Mouse (Mus musculus): ENCODE results near the gene Lrrc75a. TPM values are rescaled to one million over a fixed set of nuclear protein-coding genes. Genes with fewer than 3 reads are reported as not detected.
A peak's percentile ranks its signal among the peaks of the same experiment; 100 is the strongest.

Lrrc75a gene
- polyA plus RNA-seq, 1 experiment, result not detected

- TF ChIP-seq CTCF (IDR thresholded peaks at IDR 0.05; ENCODE audit: insufficient read depth, low read depth, low read length), result no peak
- no peak for TF ChIP-seq POLR2A (IDR thresholded peaks at IDR 0.05; ENCODE audit: insufficient read depth, low read depth, low read length)
- H3K4me3 ChIP-seq (ENCODE audit: insufficient read depth, low read depth, low read length), result peak within 1 kb of the TSS; percentile 66
- no peak within 1 kb of the TSS for H3K27ac ChIP-seq (ENCODE audit: insufficient read depth, low read depth, low read length)
- H3K4me1 ChIP-seq (ENCODE audit: control insufficient read depth, insufficient read depth, low read length), result peaks cover 13% of the 10 kb centered on the region
- 81% methylated on average over 6 of the region's 6 CpGs for WGBS
These were observed 74.2 kb downstream of the Lrrc75a start, which contains the start of gene Trpv2 for GRCm38 (mm10) chr11:62573959-62574702. Gene Trpv2, plus strand, starts transcription at chr11:62574486.

DNA sequence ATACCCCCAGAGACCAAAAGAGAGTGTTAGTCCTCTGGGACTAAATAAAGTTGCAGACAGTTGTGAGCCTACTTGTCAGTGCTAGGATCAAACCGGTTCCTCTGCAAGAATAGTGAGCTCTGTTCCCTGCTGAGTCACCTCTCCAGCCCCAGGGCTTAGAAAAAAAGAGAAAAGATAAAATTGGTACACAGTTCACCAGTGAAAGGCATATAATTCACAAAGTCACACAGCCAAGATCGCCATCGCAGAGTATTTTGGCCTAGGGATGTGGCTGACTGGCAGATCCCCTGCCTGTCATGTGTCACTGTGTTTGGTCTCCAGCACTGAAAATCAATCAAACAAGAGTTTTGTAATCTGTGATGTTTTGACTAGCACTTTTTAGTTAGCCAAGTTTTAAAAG is 80.0 kb downstream of the Lrrc75a start:
- H3K27ac ChIP-seq (ENCODE audit: insufficient read depth, low read depth, low read length), result no peak overlapping the region
- no peak overlapping the region for H3K4me3 ChIP-seq (ENCODE audit: insufficient read depth, low read depth, low read length)
- TF ChIP-seq POLR2A (IDR thresholded peaks at IDR 0.05; ENCODE audit: insufficient read depth, low read depth, low read length), result no peak
- TF ChIP-seq CTCF (IDR thresholded peaks at IDR 0.05; ENCODE audit: insufficient read depth, low read depth, low read length), result no peak
- no peaks in the 10 kb centered on the region for H3K4me1 ChIP-seq (ENCODE audit: control insufficient read depth, insufficient read depth, low read length)
- WGBS, result 48% methylated on average over 3 of the region's 3 CpGs

GRCm38 (mm10) chr11:62566211-62566610 is 82.1 kb downstream of the Lrrc75a start:
- Histone ChIP-seq H3K27ac (ENCODE audit: insufficient read depth, low read depth, low read length) (no peak overlapping the region), H3K4me3 (ENCODE audit: insufficient read depth, low read depth, low read length) (no peak overlapping the region), H3K4me1 (ENCODE audit: control insufficient read depth, insufficient read depth, low read length) (no peaks in the 10 kb centered on the region)
- WGBS, result 57% methylated on average over 1 of the region's 1 CpGs
- TF ChIP-seq POLR2A (IDR thresholded peaks at IDR 0.05; ENCODE audit: insufficient read depth, low read depth, low read length), result no peak
- no peak for TF ChIP-seq CTCF (IDR thresholded peaks at IDR 0.05; ENCODE audit: insufficient read depth, low read depth, low read length)

DNA sequence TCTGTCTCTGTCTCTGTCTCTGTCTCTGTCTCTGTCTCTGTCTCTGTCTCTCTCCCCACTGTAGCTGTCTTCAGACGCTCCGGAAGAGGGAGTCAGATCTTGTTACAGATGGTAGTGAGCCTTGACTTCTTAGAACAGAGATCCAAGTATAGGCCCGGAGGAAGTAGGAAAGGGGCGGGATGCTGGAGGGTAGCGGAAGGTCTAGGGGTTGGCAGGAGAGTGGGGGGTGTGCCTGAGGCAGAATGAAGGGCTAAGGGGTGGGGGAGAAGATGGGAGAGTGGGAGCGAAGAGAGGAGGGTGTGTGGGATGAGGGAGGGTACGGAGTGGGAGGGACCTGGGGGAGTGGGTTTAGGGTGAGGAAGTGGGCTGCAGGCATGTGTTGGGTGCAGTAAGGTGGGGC is 82.6 kb downstream of the Lrrc75a start:
- WGBS, result 76% methylated on average over 7 of the region's 7 CpGs

DNA sequence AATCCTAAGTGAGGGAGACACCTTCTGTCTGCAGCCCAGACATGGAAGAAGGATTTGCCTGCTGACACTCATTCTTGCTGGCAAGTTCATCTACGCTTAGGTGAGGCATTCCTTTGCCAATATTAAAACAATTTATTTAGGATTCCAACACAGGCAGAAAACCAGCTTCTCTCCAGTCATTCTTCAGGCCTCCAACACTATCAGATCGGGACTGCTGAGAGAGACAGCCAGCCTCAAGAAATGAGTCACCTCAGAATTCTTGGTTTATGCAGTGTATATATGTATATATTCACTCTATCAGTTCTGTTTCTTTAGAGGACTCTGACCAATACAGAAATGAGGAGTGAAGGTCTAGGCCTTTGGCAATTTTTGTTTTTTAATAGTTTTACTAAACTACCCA is 84.7 kb downstream of the Lrrc75a start:
- H3K27ac ChIP-seq (ENCODE audit: insufficient read depth, low read depth, low read length), result no peak overlapping the region
- TF ChIP-seq POLR2A (IDR thresholded peaks at IDR 0.05; ENCODE audit: insufficient read depth, low read depth, low read length) (no peak), CTCF (IDR thresholded peaks at IDR 0.05; ENCODE audit: insufficient read depth, low read depth, low read length) (no peak)
- no peak overlapping the region for H3K4me3 ChIP-seq (ENCODE audit: insufficient read depth, low read depth, low read length)
- peaks cover 5% of the 10 kb centered on the region; the same call in 1 of the 2 replicates for H3K4me1 ChIP-seq (ENCODE audit: control insufficient read depth, insufficient read depth, low read length)
- 94% methylated on average over 2 of the region's 2 CpGs for WGBS

More for the DNA sequence above, 82.6 kb downstream of the Lrrc75a start:
- H3K4me1 ChIP-seq (ENCODE audit: control insufficient read depth, insufficient read depth, low read length), result 0 out of 2 replicates have a peak, but pooled peaks cover under 1% of the 10 kb centered on the region
- no peak overlapping the region for H3K27ac ChIP-seq (ENCODE audit: insufficient read depth, low read depth, low read length)
- no peak overlapping the region for H3K4me3 ChIP-seq (ENCODE audit: insufficient read depth, low read depth, low read length)
- TF ChIP-seq CTCF (IDR thresholded peaks at IDR 0.05; ENCODE audit: insufficient read depth, low read depth, low read length) (no peak), POLR2A (IDR thresholded peaks at IDR 0.05; ENCODE audit: insufficient read depth, low read depth, low read length) (no peak)

GRCm38 (mm10) chr11:62560463-62561016 is 87.8 kb downstream of the Lrrc75a start:
- H3K4me1 ChIP-seq (ENCODE audit: control insufficient read depth, insufficient read depth, low read length), result peaks cover 5% of the 10 kb centered on the region; the same call in 1 of the 2 replicates
- WGBS, result 39% methylated on average over 43 of the region's 43 CpGs
- TF ChIP-seq POLR2A (IDR thresholded peaks at IDR 0.05; ENCODE audit: insufficient read depth, low read depth, low read length) (no peak), CTCF (IDR thresholded peaks at IDR 0.05; ENCODE audit: insufficient read depth, low read depth, low read length) (no peak)
- H3K4me3 ChIP-seq (ENCODE audit: insufficient read depth, low read depth, low read length), result peak overlapping the region; percentile 41
- no peak overlapping the region for H3K27ac ChIP-seq (ENCODE audit: insufficient read depth, low read depth, low read length)

- Histone ChIP-seq H3K27ac (ENCODE audit: insufficient read depth, low read depth, low read length) (no peak overlapping the region), H3K4me1 (ENCODE audit: control insufficient read depth, insufficient read depth, low read length) (peaks cover 5% of the 10 kb centered on the region; the same call in 1 of the 2 replicates), H3K4me3 (ENCODE audit: insufficient read depth, low read depth, low read length) (no peak overlapping the region)
- 61% methylated on average over 6 of the region's 6 CpGs for WGBS
- TF ChIP-seq CTCF (IDR thresholded peaks at IDR 0.05; ENCODE audit: insufficient read depth, low read depth, low read length), result no peak
- TF ChIP-seq POLR2A (IDR thresholded peaks at IDR 0.05; ENCODE audit: insufficient read depth, low read depth, low read length), result no peak
These were observed 89.2 kb downstream of the Lrrc75a start for GRCm38 (mm10) chr11:62558961-62559646.

DNA sequence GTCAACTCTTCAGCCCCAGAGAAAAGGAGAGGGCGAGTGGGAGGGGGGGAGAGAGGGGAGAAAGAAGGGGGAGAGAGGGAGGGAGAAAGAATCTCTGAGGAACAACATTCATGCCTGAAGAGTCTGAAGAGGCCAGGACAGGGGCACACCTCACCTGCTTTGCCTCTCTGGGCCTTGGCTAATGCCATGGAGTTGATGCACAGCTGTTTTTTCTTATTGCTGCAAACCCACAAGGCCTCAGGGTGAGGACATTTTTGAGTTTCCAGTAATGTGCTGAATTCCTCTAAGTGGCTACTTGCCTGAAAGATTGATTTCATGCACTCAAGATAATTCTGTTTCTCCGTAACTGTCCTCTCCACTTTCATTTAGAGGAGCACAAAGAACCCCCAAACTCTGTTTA is 90.2 kb downstream of the Lrrc75a start:
- no peak overlapping the region for H3K27ac ChIP-seq (ENCODE audit: insufficient read depth, low read depth, low read length)
- 81% methylated on average over 2 of the region's 2 CpGs for WGBS
- no peak for TF ChIP-seq CTCF (IDR thresholded peaks at IDR 0.05; ENCODE audit: insufficient read depth, low read depth, low read length)
- TF ChIP-seq POLR2A (IDR thresholded peaks at IDR 0.05; ENCODE audit: insufficient read depth, low read depth, low read length), result no peak
- peaks cover 5% of the 10 kb centered on the region; the same call in 1 of the 2 replicates for H3K4me1 ChIP-seq (ENCODE audit: control insufficient read depth, insufficient read depth, low read length)
- no peak overlapping the region for H3K4me3 ChIP-seq (ENCODE audit: insufficient read depth, low read depth, low read length)

DNA sequence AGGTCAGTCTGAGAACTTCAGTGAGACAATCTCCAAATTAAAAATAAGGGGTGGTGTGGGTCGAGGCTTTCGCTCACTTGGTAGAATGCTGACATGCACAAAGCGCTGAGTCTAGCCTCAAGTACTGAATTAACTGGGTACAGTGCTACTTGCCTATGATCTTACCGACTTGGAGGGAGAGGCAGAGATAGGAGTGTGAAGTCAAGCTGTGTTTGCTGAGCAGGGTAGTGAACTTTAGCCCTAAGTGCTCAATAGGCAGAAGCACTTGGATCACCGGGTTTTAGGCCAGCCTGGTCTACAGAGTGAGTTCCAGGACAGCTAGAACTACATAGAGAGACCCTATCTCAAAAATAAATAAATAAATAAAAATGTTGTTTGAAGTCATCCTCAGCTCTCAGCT is 91.1 kb downstream of the Lrrc75a start:
- H3K4me1 ChIP-seq (ENCODE audit: control insufficient read depth, insufficient read depth, low read length), result peaks cover 5% of the 10 kb centered on the region; the same call in 1 of the 2 replicates
- WGBS, result 76% methylated on average over 5 of the region's 5 CpGs
- H3K27ac ChIP-seq (ENCODE audit: insufficient read depth, low read depth, low read length), result no peak overlapping the region
- TF ChIP-seq POLR2A (IDR thresholded peaks at IDR 0.05; ENCODE audit: insufficient read depth, low read depth, low read length) (no peak), CTCF (IDR thresholded peaks at IDR 0.05; ENCODE audit: insufficient read depth, low read depth, low read length) (no peak)
- H3K4me3 ChIP-seq (ENCODE audit: insufficient read depth, low read depth, low read length), result no peak overlapping the region
